Mouse (Mus musculus) small intestine, adult 2 months (tissue): ENCODE results near the gene Vax2.

Source experiments
- CTCF ChIP-seq: fragments of 200-500 bp; IDR thresholded peaks from 2 replicates; pipeline ENCODE4 v1.5.1; 2012; ENCODE audit warnings: low read depth, mild to moderate bottlenecking, control low read depth, inconsistent platforms, low read length, moderate library complexity, mixed read lengths; ENCODE audit not compliant: insufficient replicate concordance, insufficient read length; ENCODE audit errors: extremely low read depth
- POLR2A ChIP-seq: fragments of 200-500 bp; IDR thresholded peaks from 2 replicates; pipeline ENCODE4 v1.6.1; 2012; ENCODE audit warnings: low read depth, mild to moderate bottlenecking, control low read depth, inconsistent platforms, low read length, moderate library complexity

DNA sequence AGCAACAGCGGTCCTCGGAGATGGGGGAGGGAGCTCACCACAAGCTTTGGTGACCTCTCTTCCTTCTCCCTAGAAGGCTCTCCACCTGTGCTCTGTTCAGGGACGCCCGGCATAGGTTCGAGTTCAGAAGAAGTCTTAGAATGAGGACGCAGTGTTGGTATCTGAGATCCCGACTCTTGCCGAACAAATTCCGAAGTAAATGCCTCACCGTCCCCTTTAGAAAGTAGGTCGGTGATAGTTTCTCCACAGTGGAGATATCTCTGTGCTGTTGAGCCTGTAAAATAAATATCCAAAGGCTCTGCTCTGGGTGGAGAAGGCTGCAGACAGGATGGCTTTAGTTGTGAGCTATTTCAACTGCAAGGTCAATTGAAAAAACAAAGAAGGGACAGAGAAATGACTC is 10.1 kb upstream of the Vax2 start:
- TF ChIP-seq CTCF: no peak
- no peak for TF ChIP-seq POLR2A
